Mouse (Mus musculus) right cerebral cortex, postnatal 36 days (tissue): ENCODE measurements at regions not wholly inside any gene's neighbourhood (a gene's known extent, or its start where the extent isn't known, plus 50 kb on each side); places are given as distances from the start of the nearest gene placed in this dataset.

Source experiments
- DNase-seq, 2 experiments: peaks; one replicate each; pipeline ENCODE4 v3.0.0; 2022; ENCODE audit warnings: low spot score in 2 of 2, mixed read lengths in 1 of 2

GRCm38 (mm10) chr4:54027565-54028237 lies 201.9 kb downstream of the Tmem38b start:
- DNase-seq, result no peak

- DNase-seq, result no peak
These were observed 219.6 kb downstream of the Tmem38b start for GRCm38 (mm10) chr4:54045258-54046029.

- peak in 1 of 2 experiments; percentile 45 for DNase-seq
These were observed 238.5 kb downstream of the Tmem38b start for GRCm38 (mm10) chr4:54064331-54064730.

GRCm38 (mm10) chr4:54071951-54072350 lies 246.1 kb downstream of the Tmem38b start:
- no peak for DNase-seq

GRCm38 (mm10) chr4:54072482-54072881 lies 246.6 kb downstream of the Tmem38b start:
- no peak for DNase-seq

- DNase-seq, result no peak
These were observed 247.1 kb downstream of the Tmem38b start for GRCm38 (mm10) chr4:54072932-54073331.

GRCm38 (mm10) chr4:54073483-54073882 lies 247.6 kb downstream of the Tmem38b start:
- peak; percentile 43 to 49 for DNase-seq

GRCm38 (mm10) chr4:54074226-54074625 lies 248.4 kb downstream of the Tmem38b start:
- no peak for DNase-seq

GRCm38 (mm10) chr4:54080526-54080925 lies 254.7 kb downstream of the Tmem38b start:
- DNase-seq, result no peak

- DNase-seq, result no peak
These were observed 255.6 kb downstream of the Tmem38b start for GRCm38 (mm10) chr4:54081411-54081810.

- DNase-seq, result no peak
These were observed 258.9 kb downstream of the Tmem38b start for GRCm38 (mm10) chr4:54084747-54085146.

GRCm38 (mm10) chr4:54094285-54094997 lies 268.6 kb downstream of the Tmem38b start:
- no peak for DNase-seq

- no peak for DNase-seq
These were observed 269.5 kb downstream of the Tmem38b start for GRCm38 (mm10) chr4:54095200-54095930.

GRCm38 (mm10) chr4:54097543-54097942 lies 271.7 kb downstream of the Tmem38b start:
- no peak for DNase-seq

GRCm38 (mm10) chr4:54100282-54100681 lies 274.4 kb downstream of the Tmem38b start:
- DNase-seq, result no peak

GRCm38 (mm10) chr4:54106976-54107375 lies 281.1 kb downstream of the Tmem38b start:
- DNase-seq, result no peak

- no peak for DNase-seq
These were observed 290.5 kb downstream of the Tmem38b start for GRCm38 (mm10) chr4:54116310-54116709.

- DNase-seq, result peak; percentile 18 to 24
These were observed 292.5 kb downstream of the Tmem38b start for GRCm38 (mm10) chr4:54118179-54118846.

GRCm38 (mm10) chr4:54128717-54129698 lies 303.2 kb downstream of the Tmem38b start:
- DNase-seq, result no peak

GRCm38 (mm10) chr4:54156146-54156545 lies 330.3 kb downstream of the Tmem38b start:
- no peak for DNase-seq
